Mouse (Mus musculus) NIH3T3 (cell line): Measurements from ENCODE around the gene Castor1.
A peak's percentile ranks its signal among the peaks of the same experiment; 100 is the strongest.

Experiments
- DNase-seq: peaks from one replicate; pipeline ENCODE4 v3.0.0-alpha.2; 2012; ENCODE audit warnings: low read depth

Castor1 gene

DNA sequence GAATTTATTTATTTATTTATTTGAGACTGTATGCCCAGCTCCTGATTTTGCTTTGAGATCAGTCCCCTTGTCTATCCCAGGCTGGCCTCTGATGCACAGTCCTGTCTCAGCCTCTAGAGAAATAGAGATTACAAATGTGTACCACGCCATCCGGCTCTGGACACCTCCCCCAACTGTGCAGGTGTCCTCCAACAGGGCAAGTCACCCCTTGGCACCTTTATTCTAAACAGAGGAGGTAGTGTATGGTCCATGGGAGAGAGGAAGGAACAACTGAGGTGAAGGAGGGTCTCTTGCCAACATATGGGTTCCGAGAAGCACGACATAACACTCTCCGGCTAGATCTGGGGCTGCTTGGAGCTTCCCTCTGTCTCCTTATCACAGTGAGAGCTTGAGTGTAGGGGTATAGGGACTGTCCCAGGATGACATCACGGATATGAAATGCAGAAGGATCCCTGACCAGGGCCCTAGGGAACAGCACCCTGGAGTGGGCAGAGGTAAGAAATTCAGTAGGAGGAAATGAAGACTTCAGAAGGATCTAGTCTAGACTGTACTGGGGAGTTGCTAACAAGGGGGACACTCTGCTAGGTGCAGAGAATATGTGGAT is 17.1 kb downstream of the Castor1 start:
- no peak for DNase-seq

DNA sequence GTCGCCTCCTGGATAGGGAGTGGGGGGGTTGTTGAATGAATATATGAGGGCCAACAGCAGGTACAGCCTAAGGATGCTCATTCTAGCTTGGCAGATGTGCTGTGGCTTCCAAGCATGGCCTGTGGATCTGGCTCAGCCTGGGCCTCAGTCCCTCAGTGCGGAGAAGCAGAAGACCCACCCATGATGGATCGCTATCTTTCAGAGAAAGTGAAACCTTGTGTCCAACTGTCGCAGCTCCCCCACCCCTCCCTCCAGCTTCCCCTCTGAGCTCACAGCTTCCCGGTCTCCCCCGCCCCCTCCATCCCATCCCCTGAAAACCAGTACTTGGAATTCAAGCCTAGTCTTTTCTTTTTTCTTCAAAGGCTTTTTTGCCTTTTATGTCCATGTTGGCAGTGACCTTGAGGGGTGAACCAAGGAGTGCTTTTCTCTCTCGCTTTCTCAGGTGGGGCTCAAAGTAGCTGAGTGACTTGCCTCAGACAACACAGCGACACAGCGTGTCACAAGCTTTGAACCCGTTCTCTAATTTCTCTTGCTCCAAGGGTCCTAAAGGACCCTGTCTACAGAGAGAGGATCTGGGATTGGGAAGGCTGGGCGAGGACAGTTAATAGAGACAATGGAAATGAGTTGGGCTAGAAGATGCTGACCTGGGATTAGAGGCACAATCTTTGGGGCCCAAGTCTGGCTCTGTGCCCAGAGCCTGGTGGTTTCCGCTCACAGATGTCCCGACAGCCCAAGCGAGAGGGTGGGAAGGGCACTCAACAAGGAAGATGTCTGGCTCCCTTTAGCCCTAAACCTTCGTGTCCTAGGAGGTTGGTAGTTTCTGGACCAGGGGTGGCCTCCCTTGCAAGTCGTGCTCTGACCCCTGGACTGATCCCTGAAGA is 17.9 kb downstream of the Castor1 start, which contains the start of gene Osm:
Gene Osm, plus strand, starts transcription at position 756 of the 881 bp plus-strand sequence.
- no peak for DNase-seq

DNA sequence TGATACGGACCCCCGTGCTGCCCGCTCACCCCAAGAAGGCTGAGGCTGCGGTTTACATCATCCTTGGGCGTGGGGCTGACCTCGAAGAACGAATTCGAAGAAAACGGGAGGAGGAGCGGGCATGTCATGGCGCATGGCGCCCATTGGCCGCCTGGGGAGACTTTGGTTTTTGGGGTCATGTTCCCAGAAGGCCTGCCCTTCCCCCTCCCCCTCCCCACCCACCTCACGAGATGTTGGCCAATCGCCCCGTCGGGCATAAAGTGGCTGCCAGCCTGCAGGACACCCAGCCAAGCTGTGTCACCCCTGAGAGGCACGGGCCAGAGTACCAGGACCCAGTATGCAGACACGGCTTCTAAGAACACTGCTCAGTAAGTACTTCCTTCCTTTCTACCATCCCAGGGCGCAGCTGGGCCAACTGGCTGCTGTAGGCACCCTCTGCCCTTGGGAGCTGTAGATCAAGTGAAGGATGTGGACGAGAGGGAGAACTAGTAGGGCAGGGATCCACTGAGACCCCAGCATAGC is 18.6 kb downstream of the Castor1 start:
- DNase-seq, result no peak

DNA sequence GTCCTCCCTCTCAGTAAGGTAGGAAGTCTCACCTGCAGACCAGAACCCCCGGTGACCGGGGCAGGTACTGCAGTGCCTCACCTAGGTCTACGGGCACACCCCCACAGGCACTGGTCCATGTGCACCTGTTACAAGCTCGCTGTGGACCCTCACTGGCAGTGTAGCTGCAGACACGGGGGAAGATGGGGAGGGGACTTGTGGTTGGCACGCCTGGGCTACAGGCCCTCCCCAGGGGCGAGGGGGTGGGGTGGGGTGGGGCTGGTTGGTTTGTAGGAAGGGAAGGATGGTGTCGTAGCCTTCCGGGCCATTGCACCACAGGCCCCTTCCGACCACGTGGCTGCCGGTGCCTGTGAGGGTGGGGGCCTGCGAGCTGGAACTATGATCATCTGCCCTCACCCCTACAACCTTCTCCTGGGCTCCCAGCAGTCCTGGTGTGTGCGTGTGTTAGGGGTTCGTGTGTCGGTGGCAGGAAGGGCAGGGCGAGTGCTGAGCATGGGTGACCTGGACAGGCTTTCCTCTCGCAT is 19.4 kb downstream of the Castor1 start:
- no peak for DNase-seq

DNA sequence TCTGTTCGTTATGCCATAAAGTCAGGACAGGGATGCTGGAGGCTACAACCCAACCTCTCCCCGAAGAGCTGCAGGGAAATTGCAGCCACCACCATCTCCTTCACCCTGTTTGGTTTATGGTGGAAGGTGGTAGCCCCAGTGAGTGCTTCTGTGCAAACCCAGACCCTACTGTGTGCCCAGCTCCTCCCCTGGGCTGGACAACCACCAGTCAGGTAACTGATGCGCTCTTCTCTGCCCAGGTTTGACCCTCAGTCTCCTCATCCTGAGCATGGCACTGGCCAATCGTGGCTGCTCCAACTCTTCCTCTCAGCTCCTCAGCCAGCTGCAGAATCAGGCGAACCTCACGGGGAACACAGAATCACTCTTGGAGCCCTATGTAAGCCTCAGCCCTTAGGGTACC is 20.1 kb downstream of the Castor1 start:
- no peak for DNase-seq

DNA sequence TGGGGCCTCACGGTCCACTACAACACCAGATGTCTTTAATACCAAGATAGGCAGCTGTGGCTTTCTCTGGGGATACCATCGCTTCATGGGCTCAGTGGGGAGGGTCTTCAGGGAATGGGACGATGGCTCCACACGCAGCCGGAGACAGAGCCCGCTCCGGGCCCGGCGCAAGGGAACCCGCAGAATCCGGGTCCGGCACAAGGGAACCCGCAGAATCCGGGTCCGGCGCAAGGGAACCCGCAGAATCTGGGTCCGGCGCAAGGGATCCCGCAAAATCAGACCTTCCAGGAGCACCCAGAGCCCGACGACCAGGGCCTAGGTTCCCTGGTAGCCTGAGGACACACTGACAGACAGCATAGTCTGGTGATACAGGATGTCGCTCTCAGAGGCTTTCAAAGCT is 21.7 kb downstream of the Castor1 start:
- DNase-seq, result no peak

DNA sequence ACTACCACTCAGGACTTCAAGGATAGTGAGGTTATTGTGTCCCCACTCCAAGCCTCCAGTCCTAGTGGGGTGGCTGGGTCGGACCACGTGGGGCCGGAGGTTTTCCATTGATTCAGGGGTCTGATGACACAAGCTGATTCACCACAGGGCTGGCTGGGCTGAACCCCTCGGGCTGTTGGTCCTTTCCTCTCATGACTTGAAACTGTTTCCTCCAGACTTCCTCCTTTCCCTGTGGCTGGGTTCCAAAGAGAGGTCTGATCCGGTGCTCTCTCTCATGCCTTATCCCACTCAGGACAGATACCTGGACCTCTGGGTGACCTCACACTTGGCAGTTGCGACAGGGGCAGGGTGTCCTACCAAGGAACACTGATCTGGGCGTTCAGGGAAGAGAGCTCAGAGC is 22.1 kb downstream of the Castor1 start:
- no peak for DNase-seq

DNA sequence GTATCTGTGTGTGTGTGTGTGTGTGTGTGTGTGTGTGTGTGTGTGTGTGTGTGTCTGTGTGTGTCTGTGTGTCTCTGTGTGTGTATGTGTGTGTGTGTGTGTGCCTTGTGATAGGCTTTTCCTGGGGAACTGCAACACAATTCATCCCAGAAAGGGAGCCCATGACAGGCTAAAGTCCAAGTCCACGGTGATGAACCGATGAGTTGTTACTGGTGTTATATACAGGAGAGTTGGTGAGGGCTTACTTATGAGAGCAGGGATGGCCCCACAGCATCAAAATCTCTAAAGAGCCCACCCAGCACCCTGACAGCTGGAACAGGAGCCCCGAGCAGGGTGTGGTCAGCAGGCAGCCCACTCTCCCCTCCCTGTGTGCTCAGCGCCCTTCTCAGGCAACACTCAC is 23.2 kb downstream of the Castor1 start:
- no peak for DNase-seq

DNA sequence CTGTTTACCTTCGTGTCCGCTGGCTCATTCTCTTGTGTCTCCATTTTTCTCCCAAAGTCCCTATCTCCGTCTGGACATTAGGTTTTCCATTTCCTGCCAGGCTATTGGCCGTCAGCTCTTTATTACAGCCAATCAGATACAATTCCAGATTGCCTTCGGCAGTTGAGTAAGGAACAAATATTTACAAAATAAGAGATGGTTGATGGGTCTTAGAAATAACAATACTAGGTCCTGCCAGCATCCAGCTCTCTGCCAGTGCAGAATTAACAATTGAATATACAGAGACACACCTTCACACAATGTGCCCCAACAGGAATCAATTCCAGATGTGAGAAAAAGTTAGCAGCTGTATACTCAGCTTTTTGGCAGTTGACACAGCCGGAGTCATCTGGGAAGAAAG is 28.1 kb downstream of the Castor1 start:
- DNase-seq, result peak; percentile 33

DNA sequence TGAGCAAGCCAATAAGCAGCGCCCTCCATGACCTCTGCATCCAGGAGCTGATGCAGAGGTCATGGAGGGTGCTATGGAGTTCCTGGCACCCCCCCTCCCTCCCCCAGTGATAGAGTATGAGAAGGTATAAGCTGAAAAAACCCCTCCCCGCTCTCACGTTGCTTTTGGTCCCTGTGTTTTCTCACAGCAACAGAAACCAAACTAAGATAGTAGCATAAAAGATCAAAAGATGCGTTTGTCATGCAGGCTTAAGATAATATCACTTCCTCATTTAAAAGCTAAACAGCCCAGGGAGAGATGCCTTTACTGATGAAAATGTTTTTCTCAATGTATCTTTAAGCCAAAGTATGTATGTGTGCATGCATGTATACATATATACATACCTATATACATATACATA is 28.6 kb downstream of the Castor1 start:
- no peak for DNase-seq

DNA sequence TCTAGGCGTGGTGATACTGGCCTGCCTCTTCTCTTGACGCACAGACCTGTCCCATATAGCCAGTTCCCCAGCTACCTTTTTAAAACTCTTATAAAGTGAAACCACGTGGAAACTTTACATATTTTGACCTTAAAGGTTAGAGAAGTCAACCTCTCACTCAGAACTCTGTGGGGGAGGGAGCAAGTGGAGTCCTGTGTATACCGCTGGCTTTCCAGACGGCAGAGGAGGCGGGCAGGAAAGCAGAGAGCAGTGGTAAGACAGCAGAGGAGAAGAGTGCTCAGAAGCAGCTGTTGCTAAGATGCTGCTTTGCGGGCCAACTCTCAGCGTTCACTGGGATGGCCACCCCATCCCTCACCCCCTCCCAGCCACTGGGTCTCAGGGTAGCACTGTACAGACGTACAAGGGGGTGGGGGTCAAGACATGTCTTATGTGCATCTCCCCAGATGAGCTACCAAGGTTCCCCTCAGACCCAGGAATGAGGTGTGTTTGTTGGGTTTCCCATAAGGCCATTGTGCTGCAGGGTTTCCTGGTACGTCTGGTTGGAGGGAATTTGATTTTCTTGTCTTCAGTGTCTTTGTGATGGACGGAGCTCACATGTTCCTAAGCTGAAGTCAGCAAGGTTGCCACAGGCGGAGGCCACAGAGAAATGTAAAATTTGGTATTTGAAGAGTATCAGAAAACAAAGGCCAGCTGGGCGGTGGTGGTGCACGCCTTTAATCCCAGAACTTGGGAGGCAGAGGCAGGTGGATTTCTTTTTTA is 29.4 kb downstream of the Castor1 start:
- DNase-seq, result no peak

DNA sequence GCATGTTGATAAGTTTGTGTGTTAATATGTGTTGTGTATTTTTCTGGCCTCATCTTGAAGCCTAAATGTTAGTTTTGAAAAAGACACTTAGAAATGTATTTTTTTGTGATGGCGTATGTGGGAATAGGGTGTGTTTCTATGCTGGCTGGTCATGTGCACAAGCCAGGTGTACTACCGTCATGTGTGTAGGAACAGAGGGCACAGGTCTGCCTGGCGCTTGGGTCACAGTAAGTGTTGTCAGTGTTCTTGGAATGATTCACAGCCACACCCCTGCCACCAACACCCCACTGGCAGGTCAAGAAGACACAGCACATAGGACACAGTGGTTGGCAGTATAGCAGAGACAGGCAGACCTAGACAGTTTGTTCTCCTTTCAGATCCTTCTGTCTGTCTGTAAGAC is 31.1 kb downstream of the Castor1 start:
- no peak for DNase-seq

DNA sequence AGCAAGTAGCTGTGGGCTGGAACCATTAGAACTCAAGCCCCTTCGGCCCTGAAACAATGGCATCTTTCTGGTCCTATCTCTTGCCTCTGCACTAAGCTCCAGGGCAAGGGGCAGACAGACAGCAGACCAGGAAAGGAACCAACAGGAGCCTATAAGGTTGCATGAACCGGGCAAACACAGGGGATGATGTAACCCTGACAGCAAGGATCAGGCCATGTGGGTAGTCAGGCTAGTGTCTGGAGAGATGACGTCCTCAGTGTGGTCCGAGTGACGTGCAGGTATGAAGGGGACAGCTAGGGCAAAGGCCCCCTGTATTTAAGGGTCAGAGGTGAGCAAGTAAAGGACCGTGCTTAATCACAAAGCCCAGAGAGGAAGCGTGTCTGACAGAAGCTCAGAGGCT is 32.3 kb downstream of the Castor1 start:
- no peak for DNase-seq

DNA sequence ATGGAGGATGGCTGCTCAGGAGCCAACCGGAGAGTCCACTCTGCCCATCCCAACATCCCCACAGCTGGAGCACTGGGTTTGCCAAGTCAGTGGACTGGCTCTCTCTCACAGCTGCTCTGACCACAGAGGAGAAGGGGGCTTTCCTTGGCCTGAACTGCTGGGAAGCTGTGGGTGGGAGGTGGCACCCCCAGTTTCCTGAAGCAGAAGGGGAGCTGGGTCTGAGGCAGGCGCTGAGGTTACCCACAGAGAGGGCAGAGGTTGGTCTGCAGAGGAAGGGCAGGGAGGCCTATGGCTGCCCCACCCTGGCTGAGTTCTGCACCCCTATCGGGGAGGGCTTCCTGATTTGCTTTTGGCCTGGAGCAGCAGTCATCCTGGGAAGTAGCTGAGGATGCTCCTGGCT is 33.4 kb downstream of the Castor1 start:
- DNase-seq, result no peak

DNA sequence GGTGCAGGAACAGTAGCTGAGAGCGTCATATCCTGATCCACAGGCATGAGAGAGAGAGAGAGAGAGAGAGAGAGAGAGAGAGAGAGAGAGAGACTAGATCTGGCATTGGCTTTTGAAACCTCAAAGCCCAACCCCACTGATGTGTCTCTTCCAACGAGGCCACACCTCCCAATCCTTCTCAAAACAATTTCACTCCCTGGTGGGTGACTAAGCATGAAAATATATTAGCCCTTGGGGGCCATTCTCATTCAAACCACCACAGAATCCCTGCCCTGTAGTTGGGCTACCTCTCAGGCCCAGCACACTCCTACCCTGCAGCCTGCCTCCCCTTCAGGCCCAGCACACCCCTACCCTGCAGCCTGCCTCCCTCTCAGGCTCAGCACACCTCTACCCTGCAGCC is 34.9 kb downstream of the Castor1 start:
- no peak for DNase-seq

DNA sequence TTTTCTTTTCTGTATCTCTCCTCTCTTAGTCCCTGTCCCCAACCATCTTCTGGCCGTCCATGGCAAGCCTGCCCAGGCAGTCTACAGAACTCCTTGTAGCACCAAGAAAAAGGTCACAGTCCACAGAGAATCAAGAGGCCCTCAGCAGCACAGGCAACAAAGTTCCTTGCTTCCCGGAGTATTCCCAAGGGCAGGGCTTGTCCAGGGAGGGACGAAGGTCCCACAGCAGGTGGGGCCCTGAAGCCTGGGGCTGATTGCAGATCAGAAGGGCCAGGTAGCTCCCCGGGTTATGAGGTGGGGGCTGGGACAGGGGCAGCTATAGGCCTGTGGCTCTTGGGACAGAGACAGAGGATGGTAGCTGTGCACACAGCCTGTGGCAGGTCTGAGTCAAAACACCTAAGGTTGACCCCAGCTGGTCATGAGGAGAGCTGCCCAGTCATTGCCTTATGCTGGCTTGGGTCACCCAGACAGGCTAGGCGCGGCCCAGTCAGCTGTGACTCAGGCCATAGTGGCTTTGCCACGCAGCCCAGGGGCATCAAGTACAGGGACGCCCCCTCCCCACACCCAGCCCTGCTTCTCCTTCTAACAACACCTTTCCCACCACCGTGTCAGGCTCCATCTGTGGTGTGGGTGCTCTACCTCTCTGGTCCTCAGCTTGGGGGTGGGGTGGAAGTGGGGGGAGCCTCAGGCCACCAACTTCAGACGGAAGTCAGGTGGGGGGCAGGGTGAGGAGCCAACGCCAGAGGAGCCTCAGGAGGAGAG is 39.0 kb downstream of the Castor1 start, which contains the start of gene Lif:
Gene Lif, plus strand, starts transcription at position 712 of the 762 bp plus-strand sequence.
- no peak for DNase-seq

DNA sequence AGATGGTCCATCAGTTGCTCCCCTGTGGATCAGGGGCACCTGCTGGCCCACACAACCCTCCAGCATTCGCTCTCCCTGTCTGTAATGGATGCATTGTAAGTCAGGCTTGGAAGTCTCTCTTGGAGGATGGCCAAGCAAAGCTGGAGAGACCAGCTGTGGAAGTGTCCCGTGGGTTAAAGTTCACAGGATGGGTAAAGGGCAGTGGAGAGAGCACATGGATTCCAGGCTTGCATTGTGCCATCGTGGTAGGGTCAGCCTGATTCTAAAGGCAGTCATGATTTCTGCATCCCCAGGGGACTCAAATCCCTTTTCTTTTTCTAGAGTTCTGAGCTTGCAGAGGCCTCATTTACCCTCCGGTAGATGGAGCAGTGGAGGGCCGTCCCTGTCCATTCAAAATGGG is 39.7 kb downstream of the Castor1 start:
- no peak for DNase-seq

DNA sequence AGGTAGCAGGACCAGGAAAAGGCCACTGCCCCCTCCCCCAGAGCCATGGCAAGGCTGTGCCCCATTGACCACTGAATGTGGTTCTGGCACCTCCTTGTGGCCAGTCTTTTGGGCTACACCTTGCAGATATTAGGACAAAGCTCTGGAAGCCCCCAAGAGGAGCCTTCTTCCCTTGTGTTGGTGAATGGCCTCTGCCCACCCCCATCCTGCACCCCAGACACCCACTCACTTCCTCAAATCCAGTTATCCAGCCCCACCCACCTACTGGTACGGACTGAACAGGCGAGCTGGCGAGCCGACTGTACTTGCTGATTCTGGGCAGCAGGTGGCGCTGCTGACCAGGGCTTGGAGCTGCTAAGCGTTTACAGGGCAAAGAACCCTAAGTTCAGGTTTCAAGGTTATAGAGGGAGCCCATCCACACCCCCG is 40.6 kb downstream of the Castor1 start:
- DNase-seq, result peak; percentile 89

DNA sequence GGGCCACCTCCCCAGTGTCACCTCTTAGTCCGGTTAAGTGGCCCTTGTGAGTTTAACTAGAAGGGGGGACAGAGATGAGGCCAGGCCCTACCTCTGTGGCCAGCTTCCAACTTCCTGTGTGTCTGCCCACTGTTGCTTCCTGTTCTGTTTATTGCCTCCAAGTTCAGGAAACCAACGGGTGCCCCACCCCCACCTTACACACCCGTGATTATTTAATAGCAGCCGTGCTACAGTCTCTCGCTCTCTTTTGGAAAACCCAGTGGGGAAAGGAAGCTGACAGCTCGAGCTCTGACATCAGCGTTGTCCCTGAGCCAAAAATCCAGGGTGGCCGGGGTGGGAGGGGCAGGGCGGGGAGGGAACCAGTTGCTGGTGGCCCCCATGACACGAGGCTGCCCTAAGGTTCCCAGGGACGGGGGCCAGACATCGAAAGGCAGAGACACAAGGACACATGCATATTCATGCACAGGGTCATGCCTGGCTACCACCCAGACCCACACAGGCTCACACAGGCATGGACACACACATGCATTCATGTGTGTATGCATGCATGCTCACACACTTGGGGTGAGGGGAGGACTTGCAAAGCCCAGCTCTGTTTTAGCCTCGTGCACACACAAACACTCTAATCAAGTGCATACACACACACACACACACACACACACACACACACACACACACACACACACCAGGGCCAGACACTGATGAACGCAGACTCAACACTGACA is 42.6 kb downstream of the Castor1 start:
- peak; percentile 44 for DNase-seq

DNA sequence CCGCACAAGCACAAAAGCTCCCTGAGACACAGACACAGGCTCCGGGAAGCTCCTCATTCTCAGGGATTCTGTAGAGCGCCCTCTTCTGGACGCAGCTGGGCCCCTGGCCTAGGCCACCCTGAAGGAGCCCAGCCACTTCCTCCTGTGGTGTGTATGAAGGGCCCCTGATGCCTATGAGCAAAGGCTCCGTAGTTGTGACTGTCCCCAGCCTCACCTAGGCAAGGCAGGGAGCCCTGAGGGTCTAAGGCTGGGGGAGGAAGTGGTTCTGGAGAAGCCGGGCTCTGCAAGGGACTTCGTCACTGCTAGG is 43.1 kb downstream of the Castor1 start:
- DNase-seq, result peak; percentile 65

DNA sequence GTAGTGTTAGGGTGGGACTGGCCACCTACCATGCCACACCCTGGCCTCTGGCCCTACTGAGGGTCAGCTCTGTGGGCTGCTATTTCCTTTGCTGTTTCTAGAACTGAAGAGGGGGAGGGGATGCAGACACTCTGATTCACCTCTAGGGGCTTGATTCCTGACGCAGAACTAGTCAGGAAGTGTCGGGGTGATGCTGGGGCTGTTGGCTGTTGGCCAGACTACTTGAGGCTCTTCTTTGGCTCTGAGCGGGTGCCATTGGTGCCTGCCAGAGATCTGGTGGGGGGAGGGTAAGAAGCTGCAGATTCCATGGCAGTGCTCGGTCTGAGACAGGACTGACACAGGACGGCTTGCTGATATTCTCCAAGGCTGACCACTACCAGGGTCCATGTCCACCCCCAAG is 43.9 kb downstream of the Castor1 start:
- peak; percentile 81 for DNase-seq
